Mouse (Mus musculus) megakaryocyte, embryonic 14.5 days (primary cell): ENCODE measurements around the gene Nat9. TPM values are rescaled to one million over a fixed set of nuclear protein-coding genes. Genes with fewer than 3 reads are reported as not detected.

Experiments
- H3K27me3 ChIP-seq: replicated peaks from 2 replicates; pipeline ENCODE3; 2012; ENCODE audit warnings: inconsistent platforms
- H3K36me3 ChIP-seq: replicated peaks from 2 replicates; pipeline ENCODE3; 2012; ENCODE audit warnings: low read length, inconsistent platforms, mixed read lengths
- H3K4me1 ChIP-seq: 2 replicates; pipeline ENCODE4 v1.6.1; 2012; ENCODE audit warnings: inconsistent platforms
- H3K4me3 ChIP-seq: replicated peaks from 2 replicates; pipeline ENCODE3; 2012; ENCODE audit warnings: moderate library complexity, mild to moderate bottlenecking, inconsistent platforms
- H3K9me3 ChIP-seq: 2 replicates; pipeline ENCODE4 v1.6.1; 2012; ENCODE audit warnings: inconsistent platforms
- FLI1 ChIP-seq: IDR thresholded peaks from 2 replicates; pipeline ENCODE4 v1.6.1; 2012; ENCODE audit warnings: low read length, inconsistent platforms, mixed read lengths
- GATA1 ChIP-seq: IDR thresholded peaks from 3 replicates; pipeline ENCODE4 v1.6.1; 2012; ENCODE audit warnings: mixed read lengths, low read length, inconsistent platforms, borderline replicate concordance
- polyA plus RNA-seq: library from polyadenylated mRNA; stranded (reverse); fragments of >175 nt; gene quantifications from 2 replicates; pipeline ENCODE4 v1.2.3, GENCODE M21; 2012; ENCODE audit warnings: low replicate concordance; ENCODE audit not compliant: insufficient read depth

Nat9 gene
- polyA plus RNA-seq, 1 experiment: 27.1 TPM

DNA sequence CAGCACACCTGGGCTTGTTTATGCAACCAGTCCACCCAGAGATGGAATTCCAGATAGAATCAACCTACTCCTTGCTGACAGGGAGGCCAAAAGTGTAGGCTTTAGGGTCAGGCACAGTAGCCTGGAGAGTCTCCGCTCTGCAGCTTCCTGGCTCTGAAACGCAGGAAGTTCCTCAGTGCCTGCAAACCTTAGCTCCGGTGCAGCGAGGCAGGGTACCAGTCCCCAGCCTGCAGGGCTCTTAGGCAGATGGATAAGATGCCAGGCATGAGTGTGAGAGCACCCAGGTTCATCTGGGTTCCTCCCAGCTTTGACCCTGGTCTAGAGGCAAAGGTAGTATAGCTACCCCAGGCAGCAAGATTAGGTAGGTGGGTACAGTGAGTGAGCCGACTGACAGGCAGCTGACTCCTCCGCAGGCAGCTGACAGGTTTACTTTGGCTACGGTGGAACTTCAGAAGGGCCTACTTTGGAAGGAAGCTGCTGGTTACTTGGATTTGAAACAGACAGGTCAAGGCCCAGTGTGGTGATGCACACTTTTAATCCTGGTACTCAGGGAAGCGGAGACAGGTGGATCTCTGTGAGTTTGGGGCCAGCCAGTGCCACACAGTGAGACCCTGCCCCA lies 19.9 kb downstream of the Nat9 start:
- no peaks in the 10 kb centered on the region for H3K9me3 ChIP-seq
- peaks cover 69% of the 10 kb centered on the region for H3K36me3 ChIP-seq
- no peaks in the 10 kb centered on the region for H3K27me3 ChIP-seq
- TF ChIP-seq GATA1: no peak
- no peak for TF ChIP-seq FLI1
- H3K4me1 ChIP-seq: peaks cover 66% of the 10 kb centered on the region
- H3K4me3 ChIP-seq: no peak overlapping the region

DNA sequence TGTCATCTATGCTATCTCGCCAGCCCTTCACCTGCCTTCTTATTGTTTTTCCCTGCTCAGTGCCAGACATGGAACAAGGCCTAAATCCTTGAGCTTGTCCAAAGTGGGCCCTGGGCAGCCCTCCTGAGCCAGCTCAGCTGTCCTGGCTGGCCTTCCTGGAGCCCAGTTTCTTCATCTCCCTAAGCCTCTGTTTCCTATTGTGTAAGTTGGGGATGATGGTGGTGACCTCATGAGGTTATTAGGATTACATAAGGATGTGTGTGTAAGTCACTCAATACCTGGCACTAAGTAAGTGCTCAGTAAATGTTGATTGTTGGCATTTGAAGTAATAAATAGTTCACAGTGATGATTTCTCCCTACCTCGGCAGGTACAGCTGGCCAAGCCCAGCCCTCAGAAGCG lies 20.9 kb downstream of the Nat9 start:
- Histone ChIP-seq H3K4me3 (no peak overlapping the region), H3K36me3 (peaks cover 62% of the 10 kb centered on the region), H3K27me3 (no peaks in the 10 kb centered on the region), H3K4me1 (peaks cover 66% of the 10 kb centered on the region), H3K9me3 (no peaks in the 10 kb centered on the region)
- TF ChIP-seq GATA1 (no peak), FLI1 (no peak)

DNA sequence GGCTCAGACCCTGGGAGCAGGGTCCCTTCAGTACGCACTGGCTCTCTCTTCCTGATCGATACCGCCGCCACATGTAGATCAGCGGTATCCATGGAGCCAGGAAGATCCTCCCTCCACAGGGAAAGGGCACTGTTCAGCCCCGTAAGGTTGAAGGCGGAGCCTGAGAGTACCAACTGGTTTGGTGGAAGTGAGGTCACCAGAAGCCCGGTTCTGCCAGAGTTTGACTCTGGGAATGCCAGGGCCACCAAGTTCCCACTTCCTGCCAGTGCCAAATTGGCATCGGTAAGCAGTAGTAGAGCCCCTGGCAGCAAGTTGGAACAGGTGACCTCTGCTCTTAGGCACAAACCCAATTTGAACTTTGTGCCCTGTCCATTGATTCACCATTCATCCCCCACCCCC lies 22.7 kb downstream of the Nat9 start:
- TF ChIP-seq FLI1 (no peak), GATA1 (no peak)
- peaks cover 60% of the 10 kb centered on the region for H3K36me3 ChIP-seq
- peaks cover 72% of the 10 kb centered on the region for H3K4me1 ChIP-seq
- H3K27me3 ChIP-seq: no peaks in the 10 kb centered on the region
- H3K9me3 ChIP-seq: no peaks in the 10 kb centered on the region
- H3K4me3 ChIP-seq: peak overlapping the region; percentile 99

DNA sequence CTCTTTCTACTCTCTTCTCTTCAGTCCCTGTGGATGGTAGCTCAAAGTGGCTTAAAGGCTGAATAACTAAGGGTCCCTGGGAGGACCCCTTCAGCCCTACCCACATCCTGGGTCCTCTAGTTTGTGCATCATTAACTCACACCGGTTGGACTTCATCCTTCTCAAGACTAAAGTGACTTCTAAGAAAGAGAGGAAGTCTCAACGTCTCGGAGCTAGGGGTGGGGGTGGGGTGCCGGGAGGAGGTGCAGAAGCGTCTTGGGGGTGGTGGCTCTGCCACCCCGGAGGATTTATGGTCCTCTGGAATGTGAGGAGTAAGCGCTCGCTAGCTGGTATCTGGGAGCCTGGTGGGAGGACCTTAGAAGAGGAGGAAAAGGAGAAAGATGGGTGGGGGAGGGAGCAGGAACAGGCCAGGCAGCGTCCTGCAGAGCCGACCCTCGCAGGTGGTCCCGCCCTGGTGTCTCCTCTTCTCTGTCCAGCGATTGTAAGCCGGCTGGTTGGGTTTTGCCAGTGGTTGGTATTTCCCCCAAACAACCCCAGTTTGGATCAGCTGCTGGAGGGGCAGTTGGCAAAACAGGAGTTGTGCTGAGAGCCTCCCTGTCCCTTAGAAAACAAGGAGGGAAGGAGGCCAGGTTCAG lies 23.2 kb downstream of the Nat9 start:
- Histone ChIP-seq H3K36me3 (peaks cover 61% of the 10 kb centered on the region), H3K4me3 (peak overlapping the region; percentile 99), H3K27me3 (no peaks in the 10 kb centered on the region), H3K9me3 (no peaks in the 10 kb centered on the region), H3K4me1 (peaks cover 76% of the 10 kb centered on the region)
- TF ChIP-seq FLI1 (no peak), GATA1 (no peak)

DNA sequence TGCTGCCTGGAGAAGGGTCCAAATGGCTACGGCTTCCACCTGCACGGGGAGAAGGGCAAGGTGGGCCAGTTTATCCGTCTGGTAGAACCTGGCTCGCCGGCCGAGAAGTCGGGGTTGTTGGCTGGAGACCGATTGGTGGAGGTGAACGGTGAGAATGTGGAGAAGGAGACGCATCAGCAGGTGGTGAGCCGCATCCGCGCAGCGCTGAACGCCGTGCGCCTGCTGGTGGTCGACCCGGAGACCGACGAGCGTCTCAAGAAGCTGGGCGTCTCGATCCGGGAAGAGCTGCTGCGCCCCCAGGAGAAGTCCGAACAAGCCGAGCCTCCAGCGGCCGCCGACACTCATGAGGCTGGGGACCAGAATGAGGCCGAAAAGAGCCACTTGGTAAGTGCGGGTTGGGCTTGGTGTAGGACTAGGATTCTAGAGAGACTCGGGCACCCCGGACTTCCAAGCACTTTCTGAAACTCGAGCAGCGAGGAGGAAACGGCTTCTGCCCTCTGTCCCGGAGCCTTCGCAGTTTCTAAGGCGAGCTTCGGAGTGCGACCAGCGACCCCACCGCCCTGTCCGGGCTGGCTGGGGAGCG lies 24.0 kb downstream of the Nat9 start:
- Histone ChIP-seq H3K27me3 (no peaks in the 10 kb centered on the region), H3K9me3 (no peaks in the 10 kb centered on the region), H3K4me3 (peak overlapping the region; percentile 99), H3K36me3 (peaks cover 62% of the 10 kb centered on the region), H3K4me1 (peaks cover 84% of the 10 kb centered on the region)
- TF ChIP-seq GATA1 (no peak), FLI1 (no peak)

DNA sequence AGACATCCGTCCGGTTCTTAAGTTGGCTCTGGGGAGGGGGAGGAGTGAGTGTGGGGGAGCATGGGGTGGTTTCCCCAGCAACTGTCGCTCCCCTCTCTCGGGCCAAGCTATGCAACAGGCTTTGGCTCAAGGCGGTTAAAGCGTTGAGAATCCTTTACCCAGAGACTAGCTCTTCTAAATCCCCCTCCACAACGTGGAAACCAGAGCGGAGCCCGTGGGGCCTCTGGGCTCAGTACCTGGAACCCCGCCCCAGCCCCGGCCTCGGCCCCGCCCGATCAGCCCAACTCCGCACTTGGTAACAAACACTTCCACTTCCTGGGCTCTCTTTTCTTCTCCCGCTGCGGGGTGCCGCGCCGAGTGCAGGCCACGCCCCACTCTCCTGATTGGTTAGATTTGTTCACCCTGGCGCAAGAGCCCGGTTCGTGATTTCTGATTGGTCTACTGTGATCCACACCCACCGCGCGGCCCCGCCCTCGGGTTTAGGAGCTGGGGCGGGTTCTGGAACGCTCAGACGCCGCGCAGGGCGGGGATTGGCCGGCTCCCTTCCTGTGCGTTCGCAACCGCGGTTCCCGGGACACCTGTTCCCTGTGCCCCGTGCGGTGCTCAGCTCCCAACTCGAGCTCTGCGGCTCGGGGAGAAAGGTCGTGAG lies 24.7 kb downstream of the Nat9 start, which contains the start of gene Slc9a3r1:
Slc9a3r1 (plus strand) TSS at position 510 of the 649 bp plus-strand sequence.
- H3K4me3 ChIP-seq: peak within 1 kb of the TSS; percentile 99
- peaks cover 85% of the 10 kb centered on the region for H3K4me1 ChIP-seq
- TF ChIP-seq FLI1: no peak
- TF ChIP-seq GATA1: no peak
- H3K36me3 ChIP-seq: peaks cover 58% of the 10 kb centered on the region
- no peaks in the 10 kb centered on the region for H3K27me3 ChIP-seq
- no peaks in the 10 kb centered on the region for H3K9me3 ChIP-seq

DNA sequence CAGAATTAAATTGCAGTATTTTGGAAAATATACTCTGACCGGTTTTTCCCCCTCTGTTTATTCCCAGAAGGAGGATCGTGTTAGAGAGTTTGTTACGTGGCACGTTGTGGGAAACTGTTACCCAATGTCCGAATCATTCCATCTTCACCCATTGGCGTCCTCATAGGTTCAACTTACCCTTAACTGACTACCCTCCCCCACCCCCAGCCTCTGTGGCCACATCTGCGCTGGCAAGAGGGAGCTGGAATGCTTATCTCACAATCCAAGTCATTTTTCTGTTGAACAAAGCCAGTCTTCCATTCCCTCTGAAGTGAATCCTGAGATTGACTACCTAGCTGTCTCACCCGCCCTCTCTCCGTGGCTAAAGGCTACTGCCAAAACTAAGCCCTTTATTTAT lies 25.5 kb downstream of the Nat9 start:
- Histone ChIP-seq H3K27me3 (no peaks in the 10 kb centered on the region), H3K4me1 (peaks cover 85% of the 10 kb centered on the region), H3K9me3 (no peaks in the 10 kb centered on the region), H3K4me3 (peak overlapping the region; percentile 99), H3K36me3 (peaks cover 57% of the 10 kb centered on the region)
- no peak for TF ChIP-seq FLI1
- no peak for TF ChIP-seq GATA1

DNA sequence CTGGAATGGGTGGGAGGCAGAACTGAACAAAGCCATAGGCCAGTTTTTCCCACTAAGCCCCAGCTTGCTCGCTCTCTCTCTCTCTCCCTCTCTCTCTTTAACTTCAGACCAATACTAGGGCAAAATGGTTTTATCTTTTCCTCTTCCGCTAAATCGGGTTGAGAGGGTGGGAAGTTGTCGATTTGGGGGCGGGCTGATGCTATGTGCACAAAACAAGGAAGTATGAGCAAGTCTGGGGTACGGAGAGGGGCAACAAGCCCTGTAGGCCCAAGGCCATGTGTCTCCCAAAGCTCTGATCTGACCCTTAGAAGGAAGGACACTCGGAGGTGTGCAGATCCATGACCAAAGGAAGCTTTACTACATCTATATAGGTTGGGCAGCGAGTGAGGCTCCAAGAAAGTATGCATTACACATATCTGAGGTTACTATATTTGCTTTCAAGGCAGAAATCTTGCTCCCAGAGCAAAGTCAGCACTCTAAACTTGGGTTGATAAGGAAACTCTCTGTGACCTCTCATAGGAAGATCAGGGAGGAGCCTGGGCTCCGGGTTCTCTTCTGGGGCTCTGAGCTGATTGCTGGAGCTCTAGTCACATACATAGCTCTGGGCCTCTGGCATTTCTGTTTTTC lies 26.0 kb downstream of the Nat9 start:
- H3K4me1 ChIP-seq: peaks cover 85% of the 10 kb centered on the region

DNA sequence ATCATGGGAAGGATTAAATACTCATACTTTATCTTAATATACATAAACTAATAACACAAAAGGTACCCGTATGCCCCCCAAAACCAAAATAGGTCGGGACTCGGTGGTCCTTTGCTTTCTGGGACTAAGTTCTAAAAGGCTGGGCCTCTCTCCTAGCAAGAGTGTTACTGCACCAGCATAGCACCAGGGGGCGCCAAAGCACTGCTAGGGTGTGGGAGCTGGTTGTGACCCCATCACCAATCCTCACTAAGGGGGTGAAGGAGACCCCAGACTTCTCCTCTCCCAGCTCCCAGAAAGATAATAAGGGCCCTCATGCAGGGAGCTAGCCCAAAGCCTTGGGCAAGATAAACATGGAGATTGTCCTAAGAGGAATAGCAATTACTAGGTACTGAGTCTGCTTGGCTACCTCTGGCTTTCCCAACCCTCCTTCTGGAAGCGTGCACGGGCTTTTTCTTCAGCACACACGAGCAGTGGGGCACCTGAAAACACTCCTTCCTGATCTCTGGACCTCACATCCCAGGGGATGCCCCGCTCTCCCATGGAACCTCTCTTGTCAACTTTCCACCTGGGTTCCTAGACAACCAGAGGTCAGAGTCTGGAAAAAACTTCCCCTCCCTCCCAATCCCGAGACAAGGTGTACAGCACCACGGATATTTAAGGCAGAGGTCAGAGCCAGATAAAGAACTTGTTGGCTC lies 26.6 kb downstream of the Nat9 start:
- Histone ChIP-seq H3K4me1 (peaks cover 85% of the 10 kb centered on the region), H3K27me3 (no peaks in the 10 kb centered on the region), H3K9me3 (no peaks in the 10 kb centered on the region), H3K36me3 (peaks cover 55% of the 10 kb centered on the region), H3K4me3 (peak overlapping the region; percentile 19)
- no peak for TF ChIP-seq FLI1
- no peak for TF ChIP-seq GATA1

More for the DNA sequence above, 26.0 kb downstream of the Nat9 start:
- peaks cover 57% of the 10 kb centered on the region for H3K36me3 ChIP-seq
- H3K27me3 ChIP-seq: no peaks in the 10 kb centered on the region
- no peaks in the 10 kb centered on the region for H3K9me3 ChIP-seq
- no peak for TF ChIP-seq FLI1
- TF ChIP-seq GATA1: no peak
- peak overlapping the region; percentile 99 for H3K4me3 ChIP-seq
